Mouse (Mus musculus) granulocyte monocyte progenitor cell, adult 5-6 weeks (primary cell): Measurements from ENCODE around the gene Donson. TPM values are rescaled to one million over a fixed set of nuclear protein-coding genes. Genes with fewer than 3 reads are reported as not detected.
"Not testable (repeated sequence)": the region's sequence is repeated elsewhere in the genome, so short reads cannot be mapped to it uniquely, and the experiment has no call there.

Experiments used
- ATAC-seq: replicated peaks from 2 replicates; pipeline ENCODE4 v1.8.0; 2016; ENCODE audit warnings: mild to moderate bottlenecking, moderate TSS enrichment, inconsistent platforms; ENCODE audit not compliant: poor library complexity, severe bottlenecking
- total RNA-seq, 2 experiments: library from RNA; stranded (forward) in 1 of 2; stranded (reverse) in 1 of 2; fragments of 200-712, 200-1000 nt in 1 of 2; fragments of >200 nt in 1 of 2; fragmentation: Nextera tagmentation in 1 of 2; gene quantifications; 2 replicates each; pipeline ENCODE4 v1.2.3; 2014 to 2017

Donson gene
- total RNA-seq, 2 experiments from 2014 or later = 20.8 to 23.0 TPM

GRCm38 (mm10) chr16:91646681-91647419, 41.7 kb downstream of the Donson start, which contains the start of gene Gart:
Gene Gart, minus strand, starts transcription at chr16:91646952.
- peak; percentile 81 for ATAC-seq

- ATAC-seq = no peak
These were observed 42.5 kb downstream of the Donson start for GRCm38 (mm10) chr16:91645995-91646602.

- ATAC-seq = not testable (repeated sequence)
These were observed 43.1 kb downstream of the Donson start for GRCm38 (mm10) chr16:91645420-91645819.

- ATAC-seq = no peak
These were observed 43.7 kb downstream of the Donson start for GRCm38 (mm10) chr16:91644901-91645300.

- ATAC-seq = peak; percentile 71
These were observed 48.4 kb downstream of the Donson start for GRCm38 (mm10) chr16:91640171-91640570.

GRCm38 (mm10) chr16:91639636-91640035, 48.9 kb downstream of the Donson start:
- ATAC-seq = no peak

- ATAC-seq = no peak
These were observed 49.4 kb downstream of the Donson start for GRCm38 (mm10) chr16:91639161-91639560.

GRCm38 (mm10) chr16:91633641-91634040, 54.9 kb downstream of the Donson start:
- ATAC-seq = 0 out of 2 replicates have a peak, but pooled peaks have one; percentile 15

GRCm38 (mm10) chr16:91632940-91633339, 55.6 kb downstream of the Donson start:
- ATAC-seq = no peak

GRCm38 (mm10) chr16:91632439-91632838, 56.1 kb downstream of the Donson start:
- ATAC-seq = no peak

- no peak for ATAC-seq
These were observed 58.0 kb downstream of the Donson start for GRCm38 (mm10) chr16:91630584-91630983.

GRCm38 (mm10) chr16:91629749-91630148, 58.8 kb downstream of the Donson start:
- ATAC-seq = 0 out of 2 replicates have a peak, but pooled peaks have one; percentile 10

GRCm38 (mm10) chr16:91628673-91629072, 59.9 kb downstream of the Donson start:
- ATAC-seq = peak; percentile 94

GRCm38 (mm10) chr16:91627831-91628230, 60.7 kb downstream of the Donson start:
- ATAC-seq = no peak

Other genes starting within 250 kb of the Donson start
- gene Ifnar1, start 203.5 kb downstream of the Donson start, total RNA-seq (2014; fragmentation: Nextera tagmentation) = 32.3 and 42.5 TPM in 2 replicates
- gene Ifnar1, start 203.5 kb downstream of the Donson start, total RNA-seq (2017) = 33.3 and 35.6 TPM in 2 replicates
- gene Ifngr2, start 141.7 kb downstream of the Donson start, total RNA-seq (2014; fragmentation: Nextera tagmentation) = 29.2 TPM in 2 replicates
- gene Ifngr2, start 141.7 kb downstream of the Donson start, total RNA-seq (2017) = 12.8 and 13.0 TPM in 2 replicates
- 56.8 and 64.9 TPM in 2 replicates for gene Tmem50b, start 91.0 kb downstream of the Donson start, total RNA-seq (2014; fragmentation: Nextera tagmentation)
- gene Tmem50b, start 91.0 kb downstream of the Donson start, total RNA-seq (2017) = 38.5 and 41.1 TPM in 2 replicates
- 2.4 and 2.8 TPM in 2 replicates for gene Dnajc28, start 69.7 kb downstream of the Donson start, total RNA-seq (2014; fragmentation: Nextera tagmentation)
- 6.1 and 9.2 TPM in 2 replicates for gene Dnajc28, start 69.7 kb downstream of the Donson start, total RNA-seq (2017)
- gene Gart, start 41.8 kb downstream of the Donson start, total RNA-seq (2014; fragmentation: Nextera tagmentation) = 169 and 244 TPM in 2 replicates
- 443 and 453 TPM in 2 replicates for gene Gart, start 41.8 kb downstream of the Donson start, total RNA-seq (2017)
- gene Son, start 41.3 kb downstream of the Donson start, total RNA-seq (2014; fragmentation: Nextera tagmentation) = 326 and 356 TPM in 2 replicates
- gene Son, start 41.3 kb downstream of the Donson start, total RNA-seq (2017) = 242 and 285 TPM in 2 replicates
- 43.5 and 55.5 TPM in 2 replicates for gene Cryzl1, start 40.2 kb upstream of the Donson start, total RNA-seq (2014; fragmentation: Nextera tagmentation)
- 65.5 and 85.7 TPM in 2 replicates for gene Cryzl1, start 40.2 kb upstream of the Donson start, total RNA-seq (2017)
- 9.3 and 10.7 TPM in 2 replicates for gene Itsn1, start 40.5 kb upstream of the Donson start, total RNA-seq (2014; fragmentation: Nextera tagmentation)
- 5.0 and 7.0 TPM in 2 replicates for gene Itsn1, start 40.5 kb upstream of the Donson start, total RNA-seq (2017)